Mouse (Mus musculus): ENCODE results near the gene Gm28051.

Gene Gm28051

DNA sequence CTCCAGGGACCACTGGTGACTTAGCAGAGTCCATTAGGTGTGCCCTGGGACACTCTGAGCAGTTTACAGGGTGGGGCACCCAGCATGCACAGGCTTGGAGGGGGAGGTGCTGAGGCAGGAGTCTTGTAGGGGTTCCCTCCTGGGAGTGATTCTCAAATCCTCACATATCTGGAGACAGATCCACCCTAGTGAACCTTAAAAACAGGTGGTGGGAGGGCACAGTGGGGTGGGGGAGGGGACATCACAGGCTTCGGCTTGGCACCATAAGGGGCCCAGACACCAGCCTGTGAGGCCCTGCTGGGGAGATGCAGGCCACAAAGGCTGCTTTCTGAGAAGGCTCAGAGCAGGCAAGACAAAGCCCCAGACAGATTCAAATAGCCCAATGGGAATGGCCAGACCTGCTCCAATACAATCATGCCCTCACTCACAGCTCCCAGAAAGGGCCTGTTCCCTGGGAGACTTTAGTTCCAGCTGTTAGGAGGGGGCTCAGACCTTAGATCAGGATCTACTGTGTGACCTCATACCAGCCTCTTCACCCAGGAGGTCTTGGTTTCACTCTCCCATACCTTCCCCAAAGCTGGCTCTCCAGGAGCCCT is 59.4 kb downstream of the Gm28051 start:
- in situ Hi-C loops (cut with MboI; ENCODE audit: low pct_unique_long_range_greater_than_20kb in 1 of 2, low sequenced_read_pairs in 2 of 2, unreplicated experiment in 1 of 2): no loop called here

DNA sequence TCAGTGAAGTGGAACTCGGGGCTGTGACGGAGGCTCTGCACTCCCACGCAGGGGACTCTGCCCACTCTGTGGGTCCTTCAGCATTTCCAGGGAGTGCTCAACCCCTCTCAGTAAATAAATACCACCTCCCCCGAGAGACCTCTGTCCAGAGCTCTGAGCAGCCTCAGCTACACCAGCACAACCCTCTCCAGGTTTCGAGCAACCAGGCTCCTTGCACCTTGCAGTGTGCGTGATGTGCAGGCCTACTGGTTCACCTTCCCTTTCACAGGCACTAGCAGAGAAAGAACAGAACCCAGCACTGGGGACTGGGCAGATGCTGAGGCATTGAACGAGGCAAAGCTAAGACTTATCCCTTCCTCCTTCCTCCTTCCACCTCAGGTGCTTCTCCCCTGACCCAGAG is 60.2 kb downstream of the Gm28051 start:
- in situ Hi-C loops (cut with MboI; ENCODE audit: low pct_unique_long_range_greater_than_20kb in 1 of 2, low sequenced_read_pairs in 2 of 2, unreplicated experiment in 1 of 2): no loop called here

DNA sequence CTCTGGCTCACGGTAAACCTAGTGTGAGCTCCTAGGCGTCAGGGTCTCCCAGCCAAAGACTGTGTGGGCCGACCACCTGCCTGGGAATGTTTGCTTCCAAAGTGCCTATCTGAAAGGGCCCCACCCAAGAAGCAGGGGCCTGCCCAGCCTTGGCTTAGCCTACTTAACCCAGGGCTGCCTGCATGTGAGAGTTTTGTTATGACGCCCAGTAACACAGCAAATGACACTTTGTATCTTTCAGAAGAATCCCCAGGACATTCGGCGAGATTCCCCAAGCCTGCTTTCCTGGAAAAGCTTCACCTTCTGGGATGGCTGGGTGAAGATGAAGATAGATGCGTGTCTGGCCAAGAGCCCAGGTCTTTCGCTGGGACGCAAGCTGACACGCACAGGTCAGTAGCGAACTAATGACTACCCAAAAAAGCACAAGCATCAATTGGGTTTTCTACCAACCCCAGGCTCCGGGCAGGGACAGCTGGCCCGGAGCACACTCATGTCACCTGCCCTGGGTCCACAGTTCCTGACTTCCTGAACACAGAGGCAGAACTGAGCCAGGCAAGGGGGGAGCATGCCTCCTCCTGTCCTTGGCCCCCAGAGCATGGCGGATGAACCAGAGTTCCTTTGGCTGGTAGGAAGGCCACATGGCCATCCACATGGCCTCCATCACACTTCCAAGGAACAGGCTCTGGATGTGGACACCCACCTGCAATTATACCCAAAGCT is 60.8 kb downstream of the Gm28051 start:
- in situ Hi-C loops (cut with MboI; ENCODE audit: low pct_unique_long_range_greater_than_20kb in 1 of 2, low sequenced_read_pairs in 2 of 2, unreplicated experiment in 1 of 2): no loop called here

DNA sequence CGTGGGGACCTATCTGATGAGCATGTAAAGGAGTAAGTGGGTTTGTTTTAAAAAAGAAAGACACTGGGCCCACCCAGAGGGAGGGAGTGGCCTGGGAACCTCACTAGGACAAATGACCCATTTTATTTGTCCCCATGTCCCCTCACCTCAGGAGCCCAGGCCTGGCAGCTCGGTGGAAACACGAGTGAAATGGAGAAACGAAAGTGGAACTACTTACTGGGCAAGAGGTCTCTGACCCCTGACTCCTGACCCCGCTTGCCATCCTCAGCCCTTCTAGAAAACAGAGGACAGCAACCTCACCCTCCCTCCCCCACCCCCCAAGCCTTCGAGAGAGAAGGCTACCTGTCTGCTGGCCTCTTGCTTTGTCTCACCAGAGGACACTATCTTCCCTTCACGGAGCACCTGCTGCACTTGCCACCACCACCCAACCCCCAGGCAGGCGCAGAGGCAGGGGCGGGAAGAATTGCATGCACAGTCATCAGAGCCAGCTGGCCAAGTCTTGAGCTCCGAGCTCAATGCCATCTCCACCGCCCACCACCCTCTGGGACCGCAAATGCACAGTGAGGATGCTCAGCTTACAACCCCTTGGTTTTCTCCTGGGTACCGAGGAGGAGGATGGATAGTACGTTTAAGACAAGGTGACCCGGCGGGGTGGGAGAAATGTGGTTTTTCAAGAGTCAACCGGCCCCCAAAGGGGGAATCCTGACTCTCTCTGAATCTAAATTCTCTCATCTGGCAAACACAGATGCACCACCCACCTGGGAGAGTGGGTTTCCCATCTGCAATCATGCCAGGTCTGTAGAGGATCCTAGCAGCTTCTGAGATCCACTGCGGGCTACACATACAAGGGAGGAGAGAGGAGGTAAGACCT is 62.0 kb downstream of the Gm28051 start:
- in situ Hi-C loops (cut with MboI; ENCODE audit: low pct_unique_long_range_greater_than_20kb in 1 of 2, low sequenced_read_pairs in 2 of 2, unreplicated experiment in 1 of 2): no loop called here

DNA sequence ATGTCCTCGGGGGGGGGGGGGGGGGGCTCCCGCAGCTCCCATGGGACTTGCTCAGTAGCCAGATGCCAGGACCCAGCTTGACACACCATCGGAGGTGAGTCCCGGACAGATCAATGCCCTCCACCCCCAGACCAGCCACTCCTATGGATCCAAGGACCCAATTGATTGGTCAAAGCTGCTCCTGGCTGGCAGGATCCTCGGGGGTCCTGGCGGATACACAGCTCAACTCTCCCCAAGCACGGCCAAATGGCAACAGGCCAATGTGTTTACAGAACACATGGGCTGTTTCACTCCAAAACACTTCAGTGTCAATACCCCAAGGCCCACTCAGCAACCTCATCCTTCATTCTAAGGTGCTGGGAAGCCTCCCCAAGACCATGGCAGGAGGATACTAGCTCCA is 65.8 kb downstream of the Gm28051 start:
- in situ Hi-C loops (cut with MboI; ENCODE audit: low pct_unique_long_range_greater_than_20kb in 1 of 2, low sequenced_read_pairs in 2 of 2, unreplicated experiment in 1 of 2): no loop called here

DNA sequence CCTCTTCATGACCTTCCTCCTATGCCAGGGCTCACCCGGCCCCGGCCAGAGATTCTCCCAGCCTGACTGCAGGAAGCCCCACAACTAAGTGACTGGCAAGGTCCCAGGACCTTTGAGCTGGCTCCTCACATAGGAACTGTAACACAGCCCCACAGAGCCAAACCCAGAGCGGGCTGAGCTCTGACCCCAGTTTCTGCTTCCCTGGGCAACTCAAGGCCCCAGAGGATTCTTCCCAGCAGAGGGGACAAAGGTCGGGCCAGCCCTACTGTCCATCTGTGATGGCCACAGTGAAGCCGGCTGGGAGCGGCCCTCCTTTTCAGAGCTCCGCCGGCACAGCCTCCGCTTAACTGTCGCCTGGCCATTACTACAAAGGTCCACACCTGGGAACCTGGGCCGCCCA is 66.4 kb downstream of the Gm28051 start:
- in situ Hi-C loops (cut with MboI; ENCODE audit: low pct_unique_long_range_greater_than_20kb in 1 of 2, low sequenced_read_pairs in 2 of 2, unreplicated experiment in 1 of 2): no loop called here

DNA sequence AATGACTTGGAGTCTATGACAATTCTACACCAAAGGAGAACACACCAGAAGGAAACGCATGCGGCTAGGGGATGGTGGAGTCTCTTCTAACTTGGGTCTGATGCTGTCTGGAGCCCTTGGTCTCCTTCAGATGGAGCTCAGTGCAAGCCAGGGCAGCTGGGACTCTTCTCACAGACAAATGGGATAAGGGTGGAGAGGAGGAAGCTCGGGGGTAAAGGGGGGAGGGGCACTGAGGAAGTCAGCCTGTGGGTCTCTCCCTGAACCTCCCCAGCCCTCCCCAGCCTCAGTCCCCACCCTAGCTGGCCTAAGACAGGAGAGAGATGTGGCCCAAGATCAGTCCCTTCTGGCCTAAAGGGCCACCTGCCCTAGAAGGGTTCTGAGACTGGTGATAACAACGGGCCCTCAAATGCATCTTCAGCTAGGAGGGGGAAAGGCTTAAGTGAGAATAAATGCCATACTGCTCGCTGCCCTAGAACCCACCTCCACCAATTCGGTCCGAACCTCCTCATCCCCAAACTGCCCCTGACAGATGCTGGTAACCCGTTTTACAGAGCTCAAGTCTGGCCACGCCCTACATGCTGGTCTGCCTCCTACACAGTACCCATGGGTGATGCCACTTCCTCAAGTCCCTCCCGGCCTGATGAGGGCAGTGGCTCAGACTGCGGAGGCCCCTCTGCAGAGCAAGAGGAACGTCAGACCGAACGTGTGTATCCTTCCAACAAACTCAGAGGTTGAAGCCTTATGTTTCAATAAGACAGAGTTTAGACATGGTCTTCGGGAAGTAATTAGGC is 67.6 kb downstream of the Gm28051 start:
- in situ Hi-C loops (cut with MboI; ENCODE audit: low pct_unique_long_range_greater_than_20kb in 1 of 2, low sequenced_read_pairs in 2 of 2, unreplicated experiment in 1 of 2): no loop called here

DNA sequence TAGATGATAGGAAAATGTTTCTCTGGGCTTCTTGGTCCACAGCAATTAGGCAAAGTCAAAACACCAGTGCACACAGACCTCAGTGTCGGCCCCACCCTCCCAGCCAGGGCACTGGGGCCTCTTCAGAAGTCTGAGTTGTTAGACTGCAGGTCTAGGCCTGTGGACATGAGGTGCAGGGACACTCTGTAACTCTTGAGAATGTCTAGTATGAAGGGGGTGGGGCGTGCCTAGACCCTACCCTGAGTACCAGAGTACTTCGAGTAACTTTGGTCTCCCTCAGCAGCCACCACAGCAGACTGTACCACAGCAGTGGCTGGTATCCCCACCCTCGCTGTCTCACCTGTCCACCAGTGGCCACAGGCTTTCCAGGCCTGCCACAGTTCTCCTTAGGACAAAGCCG is 71.2 kb downstream of the Gm28051 start:
- in situ Hi-C loops (cut with MboI; ENCODE audit: low pct_unique_long_range_greater_than_20kb in 1 of 2, low sequenced_read_pairs in 2 of 2, unreplicated experiment in 1 of 2): no loop called here

DNA sequence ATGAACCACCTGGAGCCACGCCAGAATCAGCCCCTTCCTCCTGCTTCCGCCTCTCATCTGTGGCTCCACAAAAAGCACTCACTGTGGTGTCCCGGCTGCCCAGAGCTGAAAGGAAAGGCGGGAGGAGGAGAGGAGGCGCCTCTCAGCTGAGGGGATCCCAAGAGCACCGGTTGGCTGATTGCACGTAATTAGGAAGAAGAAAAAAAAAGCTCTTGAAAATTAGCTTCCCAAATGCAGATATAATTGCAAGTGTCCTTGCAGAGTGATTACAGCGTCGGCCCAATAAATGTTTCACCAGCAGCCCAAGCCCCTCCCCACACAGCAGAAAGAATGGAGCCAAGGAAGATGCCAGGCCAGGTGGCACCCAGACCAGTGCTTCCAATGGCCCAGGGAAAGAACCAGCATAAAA is 72.0 kb downstream of the Gm28051 start:
- in situ Hi-C loops (cut with MboI; ENCODE audit: low pct_unique_long_range_greater_than_20kb in 1 of 2, low sequenced_read_pairs in 2 of 2, unreplicated experiment in 1 of 2): no loop called here

DNA sequence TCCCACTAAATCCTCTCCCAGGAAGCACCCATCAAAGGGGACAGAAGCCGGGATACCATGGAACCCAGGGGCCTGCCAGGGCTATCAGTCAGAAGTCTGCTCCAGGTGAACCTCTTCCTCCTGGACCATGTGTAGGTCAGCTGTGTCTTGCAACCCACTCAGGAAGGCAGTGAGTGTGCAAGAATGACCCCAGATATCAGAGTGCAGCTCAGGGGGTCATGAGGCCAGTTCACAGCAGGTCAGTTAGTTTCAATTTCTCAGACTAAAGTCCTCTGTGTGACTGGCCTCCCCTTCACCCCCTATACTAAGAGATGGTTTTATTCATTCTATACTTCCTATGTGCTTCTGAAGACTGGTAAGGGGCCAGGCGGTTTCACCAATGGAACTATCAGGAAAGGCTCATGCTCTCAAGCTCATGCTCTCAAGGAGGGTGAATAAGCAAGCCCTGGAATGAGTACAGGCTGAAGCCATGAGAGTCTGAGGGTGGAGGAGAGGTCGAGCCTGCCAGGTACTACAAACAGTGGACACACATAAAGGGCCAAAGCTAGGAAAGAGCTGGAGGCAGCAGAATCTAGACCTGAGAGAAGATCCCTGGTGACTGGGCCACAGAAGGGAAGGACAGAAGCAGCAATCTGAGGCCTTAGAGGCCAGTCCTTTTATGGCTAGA is 72.7 kb downstream of the Gm28051 start:
- in situ Hi-C loops (cut with MboI; ENCODE audit: low pct_unique_long_range_greater_than_20kb in 1 of 2, low sequenced_read_pairs in 2 of 2, unreplicated experiment in 1 of 2): no loop called here

DNA sequence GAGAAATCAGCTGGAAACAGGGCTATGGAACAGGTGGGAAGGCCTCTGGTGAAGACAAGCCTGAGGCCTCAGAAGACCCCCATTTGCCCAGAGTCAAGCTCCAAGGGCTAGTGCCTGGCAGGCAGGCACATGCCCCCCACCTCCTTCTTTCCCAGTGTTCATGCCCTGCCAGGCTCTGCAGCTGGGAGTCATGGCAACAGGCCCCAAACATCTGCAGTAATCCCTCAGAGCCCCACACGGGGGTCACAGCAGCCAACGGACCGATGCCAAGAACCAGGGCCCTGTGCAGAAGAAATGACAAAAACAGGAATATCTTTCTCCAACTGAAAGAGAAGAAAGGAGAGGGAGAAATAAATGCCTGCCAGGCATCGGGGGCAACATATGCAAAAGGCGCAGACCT is 73.6 kb downstream of the Gm28051 start:
- in situ Hi-C loops (cut with MboI; ENCODE audit: low pct_unique_long_range_greater_than_20kb in 1 of 2, low sequenced_read_pairs in 2 of 2, unreplicated experiment in 1 of 2): no loop called here

DNA sequence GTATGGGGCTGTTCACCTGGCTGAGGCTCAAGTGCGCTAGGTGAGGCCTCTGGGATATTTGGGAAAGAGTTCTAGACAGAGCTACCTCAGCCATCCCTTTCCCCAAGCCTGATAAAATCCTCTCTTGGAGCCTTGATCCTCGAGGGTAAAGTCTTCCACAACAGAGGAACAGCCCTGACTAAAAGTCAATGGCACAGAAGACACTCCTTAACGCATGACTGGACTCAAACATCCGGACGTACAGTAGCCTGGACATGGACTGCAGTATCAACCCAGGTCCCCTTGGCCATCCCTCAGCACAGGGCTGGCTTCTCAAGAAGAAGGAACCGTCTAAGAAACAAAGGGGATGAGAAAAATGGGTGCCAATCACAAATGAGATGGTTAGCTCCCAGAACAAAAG is 74.1 kb downstream of the Gm28051 start:
- in situ Hi-C loops (cut with MboI; ENCODE audit: low pct_unique_long_range_greater_than_20kb in 1 of 2, low sequenced_read_pairs in 2 of 2, unreplicated experiment in 1 of 2): no loop called here

DNA sequence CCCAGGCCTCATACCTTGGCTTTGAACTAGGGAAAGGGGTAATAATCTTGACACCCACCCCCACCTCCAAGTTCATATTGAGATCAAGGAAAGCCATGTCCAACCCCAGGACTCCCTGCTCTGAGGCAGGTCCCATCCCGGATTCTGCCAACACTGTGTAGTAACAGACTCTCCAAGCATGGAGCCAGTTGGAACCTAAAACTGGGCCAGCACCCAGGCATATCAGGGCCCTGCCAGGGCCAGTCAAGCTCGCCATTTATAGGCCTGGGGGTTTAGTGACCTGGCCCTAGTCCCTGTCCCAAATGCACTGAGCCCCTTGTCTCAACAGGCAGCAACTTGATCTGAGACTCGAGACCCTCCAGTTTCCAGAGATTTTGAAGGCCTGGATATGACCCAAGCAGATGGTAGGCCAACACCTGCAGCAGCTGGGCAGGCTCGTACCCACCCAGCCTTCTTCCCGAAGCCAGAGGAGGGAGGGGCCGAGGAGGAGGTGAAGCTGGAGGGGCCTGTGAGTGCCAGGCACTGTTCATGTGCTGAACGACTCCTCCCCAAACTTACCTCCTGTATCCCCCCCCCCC is 74.8 kb downstream of the Gm28051 start:
- in situ Hi-C loops (cut with MboI; ENCODE audit: low pct_unique_long_range_greater_than_20kb in 1 of 2, low sequenced_read_pairs in 2 of 2, unreplicated experiment in 1 of 2): no loop called here

DNA sequence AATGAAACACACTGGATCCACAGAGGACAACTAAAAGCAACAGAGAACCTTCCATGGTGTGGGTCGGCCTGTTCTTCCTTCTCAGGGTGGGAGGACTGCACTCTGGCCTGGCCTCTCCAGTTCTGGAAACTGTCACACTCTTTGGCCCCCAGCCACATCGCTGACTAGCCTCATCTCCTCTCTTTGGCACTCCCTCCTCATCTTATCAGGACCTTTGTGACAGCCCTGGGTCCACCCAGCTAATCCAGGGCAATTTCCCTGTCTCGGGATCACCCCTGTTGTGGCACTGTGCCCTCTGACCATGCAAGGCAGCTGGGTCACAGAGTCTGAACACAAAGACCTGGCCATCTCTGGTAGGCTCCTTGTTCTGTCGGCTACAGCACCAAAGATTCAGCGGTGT is 75.5 kb downstream of the Gm28051 start:
- in situ Hi-C loops (cut with MboI; ENCODE audit: low pct_unique_long_range_greater_than_20kb in 1 of 2, low sequenced_read_pairs in 2 of 2, unreplicated experiment in 1 of 2): no loop called here

DNA sequence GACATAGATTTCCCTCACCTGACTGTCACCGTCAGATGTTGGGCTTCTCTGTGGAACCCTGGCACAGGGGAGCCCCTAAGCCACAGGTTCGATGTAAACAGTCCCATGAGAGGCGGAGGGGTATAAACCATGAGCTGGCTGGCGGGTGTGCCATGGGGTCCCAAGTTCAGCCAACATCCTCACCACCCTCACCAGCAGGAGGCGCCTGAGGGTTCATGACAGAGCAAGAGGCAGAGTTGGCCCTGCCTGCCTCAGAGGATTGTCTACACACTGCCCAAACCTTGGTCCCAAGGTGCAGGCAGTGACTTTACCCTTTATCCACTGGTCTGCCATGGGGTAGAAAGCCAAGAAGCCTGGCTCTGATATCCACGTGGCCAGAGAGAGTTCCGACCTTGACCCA is 76.0 kb downstream of the Gm28051 start:
- in situ Hi-C loops (cut with MboI; ENCODE audit: low pct_unique_long_range_greater_than_20kb in 1 of 2, low sequenced_read_pairs in 2 of 2, unreplicated experiment in 1 of 2): no loop called here

DNA sequence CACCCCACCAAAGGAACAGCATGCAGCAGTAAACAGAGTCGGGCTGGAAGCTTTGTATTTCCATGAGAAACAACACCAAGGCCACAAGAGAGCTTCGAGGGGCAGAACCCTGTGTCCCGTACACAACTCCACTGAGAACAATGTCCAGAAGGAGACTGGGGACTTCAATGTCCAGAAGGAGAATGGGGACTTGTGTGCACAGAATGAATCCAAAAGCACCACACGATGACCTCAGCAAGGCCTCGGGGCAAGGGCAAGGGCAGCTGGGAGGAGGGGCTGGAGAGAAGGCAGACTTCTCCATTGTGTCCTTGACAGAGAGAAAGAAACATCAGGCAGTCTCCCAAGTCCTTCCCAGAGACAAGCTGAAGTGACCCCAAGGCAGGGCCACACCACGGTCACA is 78.7 kb downstream of the Gm28051 start:
- in situ Hi-C loops (cut with MboI; ENCODE audit: low pct_unique_long_range_greater_than_20kb in 1 of 2, low sequenced_read_pairs in 2 of 2, unreplicated experiment in 1 of 2): no loop called here

DNA sequence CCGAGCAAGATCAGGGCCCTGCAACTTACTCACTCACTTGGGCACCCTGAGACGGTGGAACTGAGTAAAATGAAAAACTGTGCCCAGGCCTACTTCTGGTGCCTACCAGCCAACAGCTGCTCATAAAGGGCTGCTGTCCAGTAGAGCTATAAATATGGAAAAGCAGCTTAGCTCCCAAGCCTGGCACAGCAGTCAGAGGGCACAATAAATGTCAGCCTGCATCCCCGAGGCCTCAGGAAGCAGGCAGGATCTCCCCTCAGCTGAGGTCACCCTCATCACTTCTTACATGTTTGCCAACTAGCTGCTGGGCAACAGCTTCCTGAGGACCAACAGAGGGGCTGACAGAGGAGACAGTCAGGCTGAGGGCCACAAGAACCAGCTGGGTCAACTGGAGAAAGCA is 80.5 kb downstream of the Gm28051 start:
- in situ Hi-C loops (cut with MboI; ENCODE audit: low pct_unique_long_range_greater_than_20kb in 1 of 2, low sequenced_read_pairs in 2 of 2, unreplicated experiment in 1 of 2): no loop called here

DNA sequence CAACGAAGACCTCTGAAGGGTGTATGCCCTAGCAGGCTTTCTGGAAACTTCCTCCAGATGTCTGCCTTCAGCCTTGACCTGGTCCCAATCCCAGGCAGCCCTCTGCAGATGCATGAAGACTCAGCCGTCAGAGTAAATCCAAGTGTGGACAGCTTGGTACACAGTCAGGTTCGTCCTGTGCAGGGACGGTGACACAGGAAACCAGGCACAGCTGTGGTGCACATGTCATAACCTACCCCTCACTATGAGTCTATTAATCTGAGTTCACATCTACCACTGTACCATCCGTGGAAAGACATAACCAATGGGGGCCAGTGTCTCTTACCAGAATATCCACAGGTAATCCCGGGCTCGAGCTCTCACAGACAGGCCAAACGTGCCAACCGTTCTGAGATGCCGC is 83.0 kb downstream of the Gm28051 start:
- in situ Hi-C loops (cut with MboI; ENCODE audit: low pct_unique_long_range_greater_than_20kb in 1 of 2, low sequenced_read_pairs in 2 of 2, unreplicated experiment in 1 of 2): no loop called here
